Mouse (Mus musculus): ENCODE measurements around the gene Txnrd1.

DNA sequence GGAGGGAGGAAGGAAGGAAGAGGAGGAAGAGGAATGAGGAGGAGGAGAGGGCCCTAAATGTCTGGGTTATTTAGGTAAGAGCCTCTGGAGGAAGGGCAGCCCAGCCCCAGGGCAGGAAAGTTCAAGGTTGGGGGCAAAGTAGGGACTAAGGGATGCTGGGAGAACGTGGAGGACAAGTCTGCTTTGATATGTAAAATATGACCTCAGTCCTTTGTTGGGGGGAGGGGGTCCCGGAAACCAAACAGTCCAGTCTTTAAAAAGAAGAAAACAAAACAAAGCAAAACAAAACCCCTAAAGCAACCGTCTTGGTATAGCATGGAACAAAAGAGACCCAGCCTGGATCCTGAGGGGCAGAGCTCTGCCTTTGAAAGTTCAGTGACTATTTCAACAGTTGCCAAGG is 24.4 kb upstream of the Txnrd1 start:
- TF ChIP-seq CTCF (conservative IDR thresholded peaks at IDR 0.05; ENCODE audit: low read length) = no peak
- TF ChIP-seq POU5F1 (IDR thresholded peaks at IDR 0.05; ENCODE audit: borderline replicate concordance, low read length) = peak; percentile 74; the same call in 1 of the 2 replicates
- peak; percentile 58; the same call in 1 of the 2 replicates for TF ChIP-seq NANOG (IDR thresholded peaks at IDR 0.05; ENCODE audit: borderline replicate concordance, low read length)
